Mouse (Mus musculus): Measurements from ENCODE around the gene Shc4.

DNA sequence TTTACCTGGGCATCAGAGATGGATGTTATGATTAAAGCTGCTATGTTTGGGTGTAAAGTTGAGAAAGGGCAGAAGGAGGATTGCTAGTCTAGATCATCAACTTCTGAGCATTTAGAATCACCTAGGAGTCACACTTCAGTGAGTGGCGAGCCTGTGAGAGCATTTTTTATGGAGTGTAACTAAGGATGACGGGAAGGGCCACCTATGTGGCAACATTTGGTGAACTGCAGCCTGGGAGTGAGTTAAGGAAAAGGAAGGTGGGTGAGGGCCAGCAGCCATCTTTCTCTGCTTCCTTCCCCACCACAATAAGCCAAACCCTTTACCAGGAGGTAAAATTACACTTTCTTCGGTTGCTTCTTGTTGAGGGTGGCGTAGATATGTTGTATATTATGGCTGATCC, 132.1 kb downstream of the Shc4 start:
- TF ChIP-seq EP300 (IDR thresholded peaks at IDR 0.05; ENCODE audit: low read depth) (no peak), CTCF (IDR thresholded peaks at IDR 0.05; ENCODE audit: low read depth) (no peak)

All from heart, postnatal 0 days (tissue).